Mouse (Mus musculus) embryonic facial prominence, embryonic 12.5 days (tissue): Measurements from ENCODE around the gene Tenm2. TPM values are rescaled to one million over a fixed set of nuclear protein-coding genes. Genes with fewer than 3 reads are reported as not detected.

Experiments used
- ATAC-seq: fragments of 200-750 bp; cut with Nextera tagmentation; 2 replicates; pipeline ENCODE4 v1.8.0; 2017; ENCODE audit not compliant: insufficient number of reproducible peaks, insufficient read depth, low FRiP score, low TSS enrichment
- H3K27ac ChIP-seq: fragments of 300-500 bp; sonication (generic); 2 replicates; pipeline ENCODE4 v1.5.1; 2016; ENCODE audit warnings: mild to moderate bottlenecking
- H3K27me3 ChIP-seq: fragments of 300-500 bp; sonication (generic); 2 replicates; pipeline ENCODE4 v1.6.1; 2016; ENCODE audit warnings: mild to moderate bottlenecking, moderate library complexity
- H3K36me3 ChIP-seq: fragments of 300-500 bp; sonication (generic); 2 replicates; pipeline ENCODE4 v1.6.1; 2016; ENCODE audit warnings: mild to moderate bottlenecking
- H3K4me1 ChIP-seq: fragments of 300-500 bp; sonication (generic); 2 replicates; pipeline ENCODE4 v1.6.1; 2016
- H3K4me2 ChIP-seq: fragments of 300-500 bp; sonication (generic); replicated peaks from 2 replicates; pipeline ENCODE4 v1.6.1; 2016; ENCODE audit warnings: mild to moderate bottlenecking, moderate library complexity
- H3K4me3 ChIP-seq: fragments of 300-500 bp; sonication (generic); 2 replicates; pipeline ENCODE4 v1.5.1; 2016; ENCODE audit warnings: mild to moderate bottlenecking
- H3K9ac ChIP-seq: fragments of 300-500 bp; sonication (generic); 2 replicates; pipeline ENCODE4 v1.6.1; 2016; ENCODE audit warnings: mild to moderate bottlenecking, moderate library complexity
- H3K9me3 ChIP-seq: fragments of 300-500 bp; sonication (generic); 2 replicates; pipeline ENCODE4 v1.6.1; 2016; ENCODE audit warnings: mild to moderate bottlenecking, moderate library complexity
- WGBS: fragments of 180-500 bp; shearing (Covaris S2); methylation state at CpG from one replicate; pipeline ENCODE4 v1.1.7; 2016; 5-methylcytosine and 5-hydroxymethylcytosine counted together
- polyA plus RNA-seq: library from polyadenylated mRNA; unstranded; fragments of >200 nt; fragmentation: Nextera tagmentation; extraction: Ambion mirVana; gene quantifications from 2 replicates; pipeline ENCODE4 v1.2.1, GENCODE M21; 2016

The Tenm2 gene
- polyA plus RNA-seq, 1 experiment from 2014 or later = 3.4 TPM

DNA sequence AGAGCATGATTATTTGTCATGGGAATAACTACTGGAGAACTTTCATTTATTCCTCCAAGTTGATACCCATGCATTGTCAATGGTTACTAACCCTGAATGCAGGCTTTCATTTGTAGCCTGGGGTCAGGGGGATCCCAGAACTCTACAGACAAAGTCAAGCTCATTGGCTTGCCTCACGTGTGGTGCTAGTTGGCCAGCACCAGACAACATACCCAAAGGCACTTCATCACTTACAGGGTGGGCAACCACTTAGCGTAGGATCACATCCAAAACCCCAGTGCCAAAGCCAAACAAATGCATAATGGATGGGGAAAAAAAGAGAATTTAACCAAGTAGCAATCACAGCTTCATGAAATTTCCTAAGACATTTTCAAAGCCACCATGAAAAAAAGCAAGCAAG, 261.6 kb downstream of the Tenm2 start:
- no peaks in the 10 kb centered on the region for H3K9me3 ChIP-seq
- no peak overlapping the region for H3K27ac ChIP-seq
- no peak overlapping the region for H3K9ac ChIP-seq
- H3K27me3 ChIP-seq = no peaks in the 10 kb centered on the region
- ATAC-seq = no peak
- 71% methylated on average over 2 of the region's 2 CpGs for WGBS
- H3K4me3 ChIP-seq = no peak overlapping the region
- H3K4me2 ChIP-seq = no peak overlapping the region
- H3K4me1 ChIP-seq = no peaks in the 10 kb centered on the region
- H3K36me3 ChIP-seq = no peaks in the 10 kb centered on the region

DNA sequence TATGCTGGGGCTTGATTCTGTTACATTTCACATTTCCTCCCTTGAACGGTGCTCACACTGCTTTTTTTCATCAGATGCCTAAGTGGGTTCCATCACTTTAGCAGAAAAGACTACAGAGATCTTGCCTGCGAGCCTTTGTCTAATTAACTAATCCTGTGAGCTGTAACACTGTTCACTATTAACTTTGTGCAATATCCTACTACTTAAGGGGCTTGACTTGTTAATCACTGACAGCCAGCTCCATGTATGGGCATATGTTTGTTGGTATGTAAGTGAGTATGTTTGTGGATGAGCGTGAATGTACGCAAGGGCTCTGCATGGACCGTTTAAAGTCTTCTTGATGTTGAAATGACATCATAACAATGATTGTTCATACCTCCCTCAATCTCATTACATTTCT, 277.7 kb downstream of the Tenm2 start:
- H3K4me2 ChIP-seq = no peak overlapping the region
- H3K9me3 ChIP-seq = no peaks in the 10 kb centered on the region

DNA sequence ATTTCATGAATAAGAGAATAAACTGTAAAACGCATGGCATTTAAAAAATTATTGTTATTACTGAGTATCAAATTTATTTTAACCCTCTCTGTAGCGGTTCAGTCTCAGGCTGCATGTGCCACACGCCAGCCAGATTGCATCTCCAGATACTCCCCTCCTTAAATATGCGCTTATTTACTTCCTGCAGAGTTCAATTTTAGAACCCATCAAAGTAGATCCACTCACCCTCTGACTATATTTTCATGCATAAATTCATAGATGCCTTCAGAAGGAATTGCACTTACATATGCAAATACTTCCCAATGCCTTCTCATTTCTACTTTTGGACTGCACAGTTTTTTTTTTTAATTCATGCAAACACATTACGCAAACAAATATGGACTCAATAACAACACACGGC, 294.3 kb downstream of the Tenm2 start:
- no peaks in the 10 kb centered on the region for H3K27me3 ChIP-seq
- ATAC-seq = no peak
- WGBS = 88% methylated on average over 6 of the region's 6 CpGs
- no peak overlapping the region for H3K4me2 ChIP-seq
- no peak overlapping the region for H3K27ac ChIP-seq
- no peak overlapping the region for H3K4me3 ChIP-seq
- no peaks in the 10 kb centered on the region for H3K4me1 ChIP-seq
- H3K36me3 ChIP-seq = no peaks in the 10 kb centered on the region
- no peak overlapping the region for H3K9ac ChIP-seq
- no peaks in the 10 kb centered on the region for H3K9me3 ChIP-seq

More for the DNA sequence above, 277.7 kb downstream of the Tenm2 start:
- 86% methylated on average over 5 of the region's 5 CpGs for WGBS
- no peaks in the 10 kb centered on the region for H3K27me3 ChIP-seq
- H3K4me3 ChIP-seq = no peak overlapping the region
- H3K9ac ChIP-seq = no peak overlapping the region
- no peaks in the 10 kb centered on the region for H3K4me1 ChIP-seq
- ATAC-seq = no peak
- no peak overlapping the region for H3K27ac ChIP-seq
- no peaks in the 10 kb centered on the region for H3K36me3 ChIP-seq

DNA sequence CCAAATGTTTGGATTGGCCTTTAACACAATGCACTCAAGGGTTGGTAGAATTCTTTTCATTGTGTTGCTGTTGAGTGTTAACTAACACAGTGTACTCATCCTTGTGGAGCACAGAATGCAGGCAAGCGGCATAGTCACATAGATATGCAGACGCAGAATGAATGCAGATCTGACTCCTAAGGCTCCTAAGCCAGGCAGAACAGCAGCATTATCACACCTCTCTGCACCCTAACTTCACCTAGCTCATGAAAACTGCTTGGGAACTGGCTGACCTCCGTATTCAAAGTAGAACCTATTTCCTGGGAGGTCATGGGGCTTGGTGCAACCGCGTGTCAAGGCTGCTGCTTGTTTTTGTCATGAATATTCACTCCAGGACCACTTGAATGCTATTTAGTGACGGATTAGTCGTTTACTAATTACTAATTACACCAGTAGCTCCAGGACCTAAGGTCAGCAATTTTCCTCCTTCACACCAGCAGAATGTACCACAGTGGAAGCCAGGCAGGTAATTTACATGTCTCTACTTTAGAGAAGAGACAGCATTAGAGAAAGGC, 295.1 kb downstream of the Tenm2 start:
- H3K4me3 ChIP-seq = no peak overlapping the region
- ATAC-seq = no peak
- H3K4me2 ChIP-seq = no peak overlapping the region

DNA sequence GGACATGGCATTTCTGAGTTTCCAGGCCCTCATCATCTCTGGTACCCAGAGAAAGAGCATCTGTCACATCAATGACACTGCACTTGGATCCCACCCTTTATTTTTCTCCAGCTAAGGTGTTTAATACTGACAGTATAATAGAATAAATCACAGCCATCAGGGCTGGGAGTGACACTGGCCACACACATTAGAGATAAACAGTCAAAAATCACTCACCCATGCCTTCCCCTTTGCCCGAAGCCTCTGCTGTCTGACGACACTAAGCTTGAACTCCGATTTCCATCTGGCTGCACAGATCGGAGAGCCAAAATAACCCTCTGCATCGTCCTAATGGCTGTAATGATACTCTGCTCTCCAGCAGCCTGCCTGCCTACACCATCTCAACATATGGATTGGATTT, 305.9 kb downstream of the Tenm2 start:
- no peaks in the 10 kb centered on the region for H3K9me3 ChIP-seq
- no peak overlapping the region for H3K4me2 ChIP-seq
- H3K4me1 ChIP-seq = no peaks in the 10 kb centered on the region
- H3K27ac ChIP-seq = no peak overlapping the region
- no peaks in the 10 kb centered on the region for H3K36me3 ChIP-seq
- ATAC-seq = no peak
- H3K27me3 ChIP-seq = no peaks in the 10 kb centered on the region
- WGBS = 42% methylated on average over 5 of the region's 5 CpGs
- H3K4me3 ChIP-seq = no peak overlapping the region
- no peak overlapping the region for H3K9ac ChIP-seq

More for the DNA sequence above, 295.1 kb downstream of the Tenm2 start:
- Histone ChIP-seq H3K27ac (no peak overlapping the region), H3K9me3 (no peaks in the 10 kb centered on the region), H3K9ac (no peak overlapping the region), H3K36me3 (no peaks in the 10 kb centered on the region), H3K4me1 (no peaks in the 10 kb centered on the region), H3K27me3 (no peaks in the 10 kb centered on the region)
- 36% methylated on average over 7 of the region's 7 CpGs for WGBS

DNA sequence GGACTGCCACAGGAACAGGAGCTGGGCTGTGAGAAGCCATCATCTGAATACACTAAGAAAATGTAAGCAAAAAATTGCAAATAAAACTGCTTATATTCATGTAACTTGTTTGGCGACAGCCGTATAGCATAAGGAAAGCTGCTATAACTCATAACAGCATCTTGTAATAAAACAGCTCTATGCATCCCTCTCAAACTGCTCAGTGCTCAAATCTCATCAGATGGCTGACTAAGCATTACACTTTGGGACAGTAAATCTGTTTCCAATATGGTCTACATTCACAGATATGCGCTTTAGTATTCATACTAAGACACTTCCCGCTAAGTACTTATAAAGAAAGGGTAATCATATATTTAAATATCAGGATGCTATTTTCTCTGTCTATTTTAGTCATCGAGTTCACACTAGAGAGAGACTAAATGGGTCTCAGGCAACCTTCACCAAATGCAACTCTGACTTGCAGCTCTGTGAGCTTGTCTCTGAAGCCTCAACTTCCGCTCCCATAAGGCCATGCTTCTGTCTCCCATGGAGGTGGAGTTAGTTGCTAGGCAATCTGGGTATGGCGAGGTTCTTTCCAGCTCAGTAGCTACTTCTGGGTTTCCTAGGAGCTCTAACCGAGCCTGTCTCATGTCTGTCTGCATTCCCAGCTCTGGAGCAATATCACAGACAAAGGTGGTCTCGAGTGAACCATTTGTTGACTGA, 308.9 kb downstream of the Tenm2 start:
- H3K36me3 ChIP-seq = no peaks in the 10 kb centered on the region
- no peak for ATAC-seq
- H3K4me3 ChIP-seq = no peak overlapping the region
- 79% methylated on average over 9 of the region's 9 CpGs for WGBS
- H3K27ac ChIP-seq = no peak overlapping the region
- H3K9ac ChIP-seq = no peak overlapping the region
- no peaks in the 10 kb centered on the region for H3K9me3 ChIP-seq
- no peaks in the 10 kb centered on the region for H3K4me1 ChIP-seq
- no peaks in the 10 kb centered on the region for H3K27me3 ChIP-seq
- H3K4me2 ChIP-seq = no peak overlapping the region

DNA sequence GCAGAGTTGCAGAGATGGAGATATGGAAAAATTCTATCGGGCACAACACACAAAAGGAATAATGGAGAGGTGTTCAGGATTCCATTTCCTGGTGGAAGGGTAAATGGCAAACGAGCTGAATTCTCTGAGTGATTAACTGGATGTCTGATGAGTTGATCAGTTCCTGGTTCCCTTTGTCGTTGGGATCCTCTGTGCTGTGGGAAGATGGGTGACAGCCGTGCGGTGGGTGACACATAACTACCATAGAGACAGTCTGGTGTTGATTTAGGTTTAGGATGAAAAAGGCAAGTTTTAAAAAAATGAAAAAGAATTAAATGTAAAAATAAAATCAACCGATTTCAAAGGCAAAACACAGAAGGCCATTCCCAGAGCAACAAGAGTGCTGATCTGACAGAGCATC, 316.5 kb downstream of the Tenm2 start:
- no peak overlapping the region for H3K4me3 ChIP-seq
- whole genome bisulfite sequencing = 81% methylated on average over 6 of the region's 6 CpGs
- no peak for ATAC-seq

DNA sequence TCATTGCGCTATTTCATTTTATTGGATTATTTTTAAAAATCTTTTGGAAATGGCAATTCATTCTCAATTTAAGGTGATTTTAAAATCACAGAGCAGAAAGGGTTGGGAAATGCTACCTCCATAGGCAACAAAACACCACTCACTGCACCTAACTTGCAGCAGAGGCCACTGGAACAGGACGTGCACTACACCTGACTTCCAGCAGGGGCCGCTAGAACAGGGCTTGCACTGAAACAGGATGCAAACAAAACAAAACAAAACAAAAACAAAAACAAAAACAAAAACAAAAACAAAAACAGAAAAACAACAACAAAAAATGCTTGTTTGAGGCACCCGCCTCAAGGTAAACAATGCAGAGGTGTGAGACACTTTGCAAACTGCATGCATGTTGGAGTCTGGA, 324.4 kb downstream of the Tenm2 start:
- 71% methylated on average over 4 of the region's 4 CpGs for WGBS
- no peak overlapping the region for H3K4me3 ChIP-seq
- H3K4me2 ChIP-seq = no peak overlapping the region
- no peak overlapping the region for H3K9ac ChIP-seq
- no peaks in the 10 kb centered on the region for H3K9me3 ChIP-seq
- no peaks in the 10 kb centered on the region for H3K27me3 ChIP-seq
- no peaks in the 10 kb centered on the region for H3K36me3 ChIP-seq
- H3K4me1 ChIP-seq = no peaks in the 10 kb centered on the region
- no peak overlapping the region for H3K27ac ChIP-seq
- ATAC-seq = no peak

More for the DNA sequence above, 316.5 kb downstream of the Tenm2 start:
- H3K27me3 ChIP-seq = no peaks in the 10 kb centered on the region
- H3K4me1 ChIP-seq = no peaks in the 10 kb centered on the region
- no peaks in the 10 kb centered on the region for H3K9me3 ChIP-seq
- H3K36me3 ChIP-seq = no peaks in the 10 kb centered on the region
- H3K9ac ChIP-seq = no peak overlapping the region
- H3K4me2 ChIP-seq = no peak overlapping the region
- no peak overlapping the region for H3K27ac ChIP-seq

DNA sequence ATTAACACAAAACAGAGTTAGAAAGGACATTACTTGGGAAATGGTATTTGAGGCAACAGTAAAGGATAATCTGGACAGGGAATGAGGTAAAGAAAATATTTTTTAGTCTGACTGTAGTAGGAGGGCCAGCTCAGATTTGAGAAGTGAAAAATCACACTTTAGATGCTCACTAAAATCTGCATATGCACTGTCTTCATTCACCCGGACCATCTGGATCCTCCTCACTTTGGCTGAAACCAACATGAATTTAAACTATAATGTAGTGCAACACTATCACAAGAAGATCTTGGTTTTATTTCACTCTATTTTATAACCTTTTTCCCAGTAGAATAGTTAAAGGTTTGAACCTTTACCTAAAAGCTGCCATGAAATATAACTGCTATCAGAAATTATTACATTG, 326.7 kb downstream of the Tenm2 start:
- no peak overlapping the region for H3K27ac ChIP-seq
- no peaks in the 10 kb centered on the region for H3K36me3 ChIP-seq
- no peak overlapping the region for H3K9ac ChIP-seq
- no peak overlapping the region for H3K4me2 ChIP-seq
- 100% methylated on average over 1 of the region's 1 CpGs for WGBS
- no peak overlapping the region for H3K4me3 ChIP-seq
- no peaks in the 10 kb centered on the region for H3K4me1 ChIP-seq
- H3K27me3 ChIP-seq = no peaks in the 10 kb centered on the region
- ATAC-seq = no peak
- no peaks in the 10 kb centered on the region for H3K9me3 ChIP-seq

DNA sequence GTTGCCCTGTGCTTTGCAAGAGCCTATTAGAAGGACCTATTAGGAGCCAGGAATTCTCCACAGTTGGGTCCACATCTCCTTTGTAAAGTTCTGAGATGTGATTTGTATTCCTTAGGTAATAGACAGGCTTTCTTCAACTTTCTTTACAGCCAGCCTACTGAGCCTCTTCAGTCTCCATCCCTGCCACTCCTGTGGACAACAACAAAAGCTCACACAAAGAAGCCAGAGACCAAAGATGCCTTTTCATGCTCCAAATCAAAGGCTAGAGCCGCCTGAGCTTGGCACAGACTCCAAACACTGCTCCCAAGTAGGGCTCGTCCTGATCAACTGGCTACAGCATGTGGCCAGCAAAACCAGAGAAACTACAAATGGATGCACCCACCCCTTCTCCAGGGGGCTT, 333.5 kb downstream of the Tenm2 start:
- Histone ChIP-seq H3K27ac (no peak overlapping the region), H3K36me3 (no peaks in the 10 kb centered on the region), H3K4me1 (no peaks in the 10 kb centered on the region), H3K9ac (no peak overlapping the region), H3K4me2 (no peak overlapping the region), H3K9me3 (0 out of 2 replicates have a peak, but pooled peaks cover 3% of the 10 kb centered on the region), H3K27me3 (no peaks in the 10 kb centered on the region), H3K4me3 (no peak overlapping the region)
- WGBS = 30% methylated on average over 2 of the region's 2 CpGs
- ATAC-seq = no peak

DNA sequence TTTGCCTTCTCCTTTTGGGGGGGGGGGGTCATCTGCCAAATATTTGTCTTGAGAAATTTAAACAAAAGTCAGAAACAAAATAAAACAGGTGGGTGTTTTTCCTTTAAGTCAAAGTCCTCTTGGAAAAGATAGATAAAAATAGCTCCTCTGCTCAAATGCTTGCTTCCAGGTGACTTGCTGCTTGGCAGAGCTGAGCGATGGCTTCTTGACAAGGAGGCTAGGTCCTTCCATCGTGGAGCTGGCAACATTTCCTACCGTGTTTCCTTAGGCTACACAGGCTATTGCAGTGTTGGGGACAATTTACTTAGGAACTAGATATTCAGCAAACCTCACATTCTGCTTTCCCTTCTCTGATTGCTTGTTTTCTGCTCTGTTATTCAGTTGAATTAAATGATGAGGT, 342.7 kb downstream of the Tenm2 start:
- no peak overlapping the region for H3K27ac ChIP-seq
- no peaks in the 10 kb centered on the region for H3K4me1 ChIP-seq
- WGBS = 75% methylated on average over 3 of the region's 3 CpGs
- H3K9ac ChIP-seq = no peak overlapping the region
- no peaks in the 10 kb centered on the region for H3K36me3 ChIP-seq
- H3K27me3 ChIP-seq = no peaks in the 10 kb centered on the region
- H3K4me2 ChIP-seq = no peak overlapping the region
- no peak for ATAC-seq
- no peak overlapping the region for H3K4me3 ChIP-seq
- no peaks in the 10 kb centered on the region for H3K9me3 ChIP-seq

DNA sequence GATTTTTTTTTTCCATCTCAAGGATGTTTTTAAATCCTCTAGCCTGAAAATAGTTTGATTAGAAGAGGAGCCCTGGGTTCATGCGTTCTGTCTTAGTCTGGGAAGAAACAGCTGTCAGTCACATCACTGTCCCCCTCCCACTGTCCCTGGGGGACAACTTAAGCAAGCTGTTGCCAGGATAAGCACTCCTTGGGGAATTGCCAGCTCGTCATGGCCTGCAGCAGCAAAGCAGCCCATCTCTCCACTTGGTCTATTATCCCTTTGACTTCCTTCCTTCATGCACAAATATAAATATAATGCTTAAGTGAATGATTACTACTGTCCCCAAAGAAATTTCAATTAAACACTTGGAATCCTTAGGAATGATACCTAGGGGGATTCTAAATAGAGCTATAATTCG, 344.7 kb downstream of the Tenm2 start:
- no peaks in the 10 kb centered on the region for H3K27me3 ChIP-seq
- 35% methylated on average over 3 of the region's 3 CpGs for WGBS
- no peaks in the 10 kb centered on the region for H3K9me3 ChIP-seq
- no peaks in the 10 kb centered on the region for H3K4me1 ChIP-seq
- no peaks in the 10 kb centered on the region for H3K36me3 ChIP-seq
- ATAC-seq = no peak
- no peak overlapping the region for H3K9ac ChIP-seq
- no peak overlapping the region for H3K27ac ChIP-seq
- no peak overlapping the region for H3K4me3 ChIP-seq
- H3K4me2 ChIP-seq = no peak overlapping the region
